Mouse (Mus musculus) ES-Bruce4 (cell line): ENCODE measurements at regions not wholly inside any gene's neighbourhood (a gene's known extent, or its start where the extent isn't known, plus 50 kb on each side); places are given as distances from the start of the nearest gene placed in this dataset.

ENCODE experiments used
- H3K27ac ChIP-seq: 2 replicates; pipeline ENCODE4 v1.5.1; 2012; ENCODE audit warnings: low read length, inconsistent platforms; ENCODE audit not compliant: insufficient read depth
- H3K27me3 ChIP-seq: 2 replicates; pipeline ENCODE4 v1.6.1; 2012; ENCODE audit warnings: mild to moderate bottlenecking, low read length, inconsistent platforms; ENCODE audit not compliant: control insufficient read depth, poor library complexity, insufficient read depth, severe bottlenecking
- H3K36me3 ChIP-seq: 2 replicates; pipeline ENCODE4 v1.6.1; 2012; ENCODE audit warnings: inconsistent platforms, mild to moderate bottlenecking, low read length, moderate library complexity; ENCODE audit not compliant: control insufficient read depth, poor library complexity, insufficient read depth, severe bottlenecking
- H3K4me1 ChIP-seq: one replicate; pipeline ENCODE4 v1.8.1; 2011; ENCODE audit warnings: low read length; ENCODE audit not compliant: control insufficient read depth, insufficient read depth
- H3K4me3 ChIP-seq: 2 replicates; pipeline ENCODE4 v1.5.1; 2011; ENCODE audit warnings: low read depth, mild to moderate bottlenecking, low read length
- H3K9ac ChIP-seq: 2 replicates; pipeline ENCODE4 v1.6.1; 2012; ENCODE audit warnings: low read depth, mild to moderate bottlenecking, inconsistent platforms; ENCODE audit not compliant: poor library complexity, severe bottlenecking
- H3K9me3 ChIP-seq: replicated peaks from 2 replicates; pipeline ENCODE4 v1.6.1; 2012; ENCODE audit warnings: mild to moderate bottlenecking, low read length, inconsistent platforms; ENCODE audit not compliant: control insufficient read depth, poor library complexity, insufficient read depth, severe bottlenecking
- CTCF ChIP-seq: IDR thresholded peaks from one replicate; pipeline ENCODE4 v1.8.1; 2011; ENCODE audit warnings: low read depth, low read length
- EP300 ChIP-seq: IDR thresholded peaks from 2 replicates; pipeline ENCODE4 v1.6.1; 2011; ENCODE audit warnings: low read depth, low read length; ENCODE audit not compliant: insufficient read depth
- POLR2A ChIP-seq: IDR thresholded peaks from one replicate; pipeline ENCODE4 v1.8.1; 2011; ENCODE audit warnings: low read length; ENCODE audit not compliant: insufficient read depth

DNA sequence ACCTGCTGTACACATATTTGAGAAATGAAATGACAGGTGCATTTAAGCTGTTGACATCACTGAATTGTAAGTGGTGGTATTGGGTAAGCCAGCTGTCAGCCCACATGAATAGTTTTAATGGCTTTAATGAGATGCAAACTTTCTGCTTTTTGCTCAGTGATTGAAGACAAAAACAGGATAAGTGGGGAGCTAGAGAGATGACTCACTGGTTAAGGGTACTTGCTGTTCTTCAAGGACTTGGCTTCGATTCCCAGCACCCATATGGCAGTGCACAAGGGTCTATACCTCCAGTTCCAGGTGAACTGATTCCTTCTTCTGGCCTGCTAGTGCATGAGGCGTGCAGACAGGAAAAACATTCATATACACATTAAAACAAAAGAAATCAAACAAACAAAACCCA is 162.7 kb upstream of the Pex5l start:
- Histone ChIP-seq H3K27ac (no peak overlapping the region), H3K36me3 (no peaks in the 10 kb centered on the region), H3K9ac (no peak overlapping the region), H3K9me3 (no peaks in the 10 kb centered on the region), H3K4me1 (no peaks in the 10 kb centered on the region), H3K27me3 (no peaks in the 10 kb centered on the region; the same call in 1 of the 2 replicates), H3K4me3 (no peak overlapping the region)
- no peak for TF ChIP-seq EP300
- TF ChIP-seq CTCF: no peak
- no peak for TF ChIP-seq POLR2A

DNA sequence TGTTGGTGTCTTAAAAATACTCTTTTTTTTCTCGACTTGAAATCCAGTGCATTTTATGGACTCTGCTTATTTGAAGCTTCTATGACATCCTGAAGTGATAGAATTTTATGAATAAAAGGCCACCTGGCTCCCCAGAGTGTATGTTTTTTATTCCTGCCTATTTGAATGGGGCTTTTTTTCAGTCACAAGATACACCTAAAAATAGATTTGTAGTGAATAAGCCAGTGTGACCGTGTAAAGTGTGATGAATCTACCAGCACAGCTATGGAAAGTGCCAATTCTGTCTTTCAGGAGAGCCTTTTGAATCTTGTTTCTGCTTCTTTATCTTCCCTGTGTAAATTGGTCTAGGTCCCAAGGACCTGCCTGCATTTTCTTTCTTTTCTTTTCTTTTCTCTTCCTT is 119.8 kb upstream of the Pex5l start:
- H3K9me3 ChIP-seq: no peaks in the 10 kb centered on the region
- H3K4me3 ChIP-seq: no peak overlapping the region
- no peaks in the 10 kb centered on the region for H3K36me3 ChIP-seq
- no peaks in the 10 kb centered on the region for H3K4me1 ChIP-seq
- no peak overlapping the region for H3K9ac ChIP-seq
- H3K27me3 ChIP-seq: no peaks in the 10 kb centered on the region
- no peak overlapping the region for H3K27ac ChIP-seq
- TF ChIP-seq CTCF (no peak), POLR2A (no peak), EP300 (no peak)

DNA sequence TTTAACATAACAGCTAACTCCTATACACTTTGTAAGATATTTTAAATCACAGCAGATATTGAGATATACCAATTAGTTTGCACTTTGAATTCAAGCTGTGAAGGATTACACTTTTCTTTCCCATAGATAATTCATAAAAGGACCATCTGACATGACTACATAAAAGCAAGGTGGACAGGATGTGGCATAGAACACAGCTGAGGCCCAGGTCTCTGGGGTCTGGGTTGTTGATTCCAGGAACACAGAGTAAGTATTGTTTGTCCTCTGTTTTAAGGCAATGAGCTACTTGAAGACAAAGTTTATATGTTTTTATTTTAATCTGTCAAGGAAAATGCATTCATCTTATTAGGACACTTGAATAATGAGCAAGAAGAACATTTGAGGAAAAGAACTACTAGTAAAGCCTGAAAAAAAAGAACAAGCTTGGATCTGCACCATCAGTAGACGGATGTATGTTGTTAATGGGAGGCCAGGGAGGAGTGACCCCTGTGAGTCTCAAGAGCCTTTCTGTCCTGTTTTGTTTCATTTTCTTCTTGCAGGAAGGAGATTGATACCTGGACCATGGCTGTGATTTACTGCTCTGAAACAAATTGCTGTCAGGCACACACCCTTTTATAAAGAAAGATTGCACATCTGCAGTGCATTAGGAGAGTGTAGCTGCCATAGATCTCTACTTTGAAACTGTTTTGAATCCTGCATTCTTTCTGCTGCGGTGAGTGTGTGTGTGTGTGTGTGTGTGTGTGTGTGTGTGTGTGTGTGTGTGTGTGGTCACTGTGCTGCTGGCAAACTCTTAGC is 76.4 kb upstream of the Pex5l start:
- Histone ChIP-seq H3K4me1 (no peaks in the 10 kb centered on the region), H3K9ac (no peak overlapping the region), H3K36me3 (no peaks in the 10 kb centered on the region), H3K9me3 (no peaks in the 10 kb centered on the region), H3K27me3 (no peaks in the 10 kb centered on the region), H3K4me3 (no peak overlapping the region), H3K27ac (no peak overlapping the region)
- TF ChIP-seq CTCF: no peak

DNA sequence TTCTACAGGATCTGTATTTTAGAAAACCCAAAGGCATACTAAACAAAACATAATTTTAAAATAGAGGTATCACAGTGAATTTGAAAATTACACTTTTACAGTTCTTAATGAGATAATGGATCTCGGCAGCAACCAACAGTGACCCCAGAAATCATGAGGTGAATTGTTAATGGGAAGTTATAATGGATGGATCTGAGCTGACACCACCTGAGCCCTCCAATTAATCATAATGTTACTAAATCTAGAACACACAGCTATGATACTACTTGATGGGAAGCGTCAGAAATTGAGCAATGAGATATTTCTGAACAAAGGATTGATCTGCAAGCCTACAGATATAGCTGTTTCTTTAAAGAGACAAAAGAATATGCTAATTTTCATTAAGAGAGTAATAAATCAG is 75.2 kb upstream of the Pex5l start:
- Histone ChIP-seq H3K4me3 (no peak overlapping the region), H3K27me3 (no peaks in the 10 kb centered on the region), H3K9ac (no peak overlapping the region), H3K36me3 (no peaks in the 10 kb centered on the region), H3K4me1 (no peaks in the 10 kb centered on the region), H3K27ac (no peak overlapping the region), H3K9me3 (no peaks in the 10 kb centered on the region)
- no peak for TF ChIP-seq CTCF
- no peak for TF ChIP-seq EP300
- TF ChIP-seq POLR2A: no peak

DNA sequence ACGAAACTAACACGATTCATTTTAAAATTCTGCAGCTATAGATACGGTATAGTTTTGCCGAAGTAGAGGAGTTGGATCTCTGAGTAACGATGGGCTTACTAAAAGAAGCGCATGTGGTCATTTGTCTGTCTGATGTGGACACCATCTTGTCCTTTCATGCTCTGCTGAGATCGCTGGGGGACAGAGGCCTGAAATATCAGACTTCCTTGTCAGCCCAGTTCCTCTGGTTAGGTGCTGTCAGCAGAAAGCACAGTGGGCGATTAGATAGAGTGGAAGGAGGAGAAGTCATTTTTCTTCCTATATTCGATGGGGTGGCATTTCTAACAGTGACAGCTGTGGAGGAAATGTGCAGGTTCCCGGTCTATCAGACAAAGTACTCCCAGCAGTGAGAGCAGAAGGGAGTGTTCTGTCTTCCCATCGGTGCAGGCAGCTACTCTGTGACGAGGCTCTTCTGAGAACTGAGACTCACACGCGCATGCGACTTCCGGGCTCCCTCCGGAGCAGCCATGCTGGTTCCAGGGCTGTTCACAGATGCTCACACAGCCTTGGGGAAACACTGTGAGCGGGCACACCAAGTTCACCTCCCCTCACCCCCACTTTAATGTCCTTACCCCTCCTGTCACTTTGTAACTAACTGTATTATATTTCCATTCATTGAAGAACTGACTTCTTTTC is 74.5 kb upstream of the Pex5l start:
- no peak overlapping the region for H3K27ac ChIP-seq
- H3K27me3 ChIP-seq: no peaks in the 10 kb centered on the region
- no peaks in the 10 kb centered on the region for H3K9me3 ChIP-seq
- no peaks in the 10 kb centered on the region for H3K36me3 ChIP-seq
- no peak overlapping the region for H3K9ac ChIP-seq
- H3K4me1 ChIP-seq: no peaks in the 10 kb centered on the region
- no peak overlapping the region for H3K4me3 ChIP-seq
- no peak for TF ChIP-seq EP300
- no peak for TF ChIP-seq CTCF
- TF ChIP-seq POLR2A: no peak

DNA sequence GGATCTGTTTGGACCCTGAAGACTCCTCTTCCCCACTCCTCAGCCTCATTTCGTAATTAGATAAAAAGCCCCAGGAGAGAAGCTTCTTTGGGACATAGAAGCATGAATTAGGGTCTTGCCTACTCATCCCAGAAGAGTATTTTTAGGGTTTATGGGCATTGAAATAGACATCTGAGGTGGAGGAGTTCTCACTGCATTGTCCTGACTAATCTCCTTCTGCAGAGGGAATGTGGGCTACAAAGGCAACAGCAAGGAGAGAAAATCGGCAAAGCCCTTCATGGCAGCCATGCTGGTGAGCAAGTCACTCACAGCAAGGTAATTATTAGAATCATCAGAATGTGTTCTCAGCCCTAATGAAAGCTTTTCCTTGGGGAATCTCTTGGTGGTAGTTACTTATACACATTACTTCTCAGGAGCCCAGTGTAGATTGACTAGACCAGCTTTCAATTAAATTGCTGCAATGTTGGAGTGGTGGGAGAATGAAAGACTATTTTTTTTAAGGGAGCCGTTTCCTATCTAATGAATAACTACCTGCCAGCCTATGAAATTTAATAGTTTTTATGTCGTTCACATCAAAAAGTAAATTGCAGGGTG is 68.3 kb upstream of the Pex5l start:
- no peak overlapping the region for H3K9ac ChIP-seq
- no peak overlapping the region for H3K4me3 ChIP-seq
- no peaks in the 10 kb centered on the region for H3K9me3 ChIP-seq
- no peak overlapping the region for H3K27ac ChIP-seq
- no peaks in the 10 kb centered on the region for H3K27me3 ChIP-seq
- no peaks in the 10 kb centered on the region for H3K36me3 ChIP-seq
- TF ChIP-seq EP300: no peak
- no peak for TF ChIP-seq CTCF
- TF ChIP-seq POLR2A: no peak
- H3K4me1 ChIP-seq: no peaks in the 10 kb centered on the region
